Mouse (Mus musculus) CD4-positive, CD25-positive, alpha-beta regulatory T cell, adult 4 months (primary cell): ENCODE measurements around the gene Gm8693. TPM values are rescaled to one million over a fixed set of nuclear protein-coding genes. Genes with fewer than 3 reads are reported as not detected.
"Not testable (repeated sequence)": the region's sequence is repeated elsewhere in the genome, so short reads cannot be mapped to it uniquely, and the experiment has no call there.

Source experiments
- ATAC-seq: one replicate; pipeline ENCODE4 v1.8.0; 2017
- polyA plus RNA-seq, 2 experiments: library from polyadenylated mRNA; unstranded; fragments of 100-300 nt; shearing (Covaris generic); gene quantifications; one replicate each; pipeline ENCODE4 v1.2.1; 2017

Gm8693 gene
- polyA plus RNA-seq: not detected

GRCm38 (mm10) chr7:22692217-22692616 lies at the start of gene Gm8693:
Gm8693 (minus strand) TSS chr7:22692317.
- not testable (repeated sequence) for ATAC-seq

GRCm38 (mm10) chr7:22719610-22720009 lies 27.5 kb upstream of the Gm8693 start, which contains the start of gene Gm4567:
Gm4567 (minus strand) TSS chr7:22719710.
- not testable (repeated sequence) for ATAC-seq

GRCm38 (mm10) chr7:22657718-22658117 lies 34.4 kb downstream of the Gm8693 start, which contains the start of gene Vmn1r155:
Vmn1r155 (plus strand) TSS chr7:22658018.
- not testable (repeated sequence) for ATAC-seq

Other genes with a start within 250 kb of the Gm8693 start
- not detected for gene Gm10665, start 228.2 kb downstream of the Gm8693 start, polyA plus RNA-seq
- gene Vmn1r151, start 192.6 kb downstream of the Gm8693 start, polyA plus RNA-seq: not detected
- gene Vmn1r152, start 169.3 kb downstream of the Gm8693 start, polyA plus RNA-seq: not detected
- gene Gm8677, start 157.4 kb downstream of the Gm8693 start, polyA plus RNA-seq: not detected
- gene Gm4201, start 127.0 kb downstream of the Gm8693 start, polyA plus RNA-seq: not detected
- not detected for gene Gm4565, start 104.2 kb downstream of the Gm8693 start, polyA plus RNA-seq
- gene Vmn1r155, start 34.3 kb downstream of the Gm8693 start, polyA plus RNA-seq: not detected
- not detected for gene Gm4567, start 27.4 kb upstream of the Gm8693 start, polyA plus RNA-seq
- gene Vmn1r157, start 69.4 kb upstream of the Gm8693 start, polyA plus RNA-seq: not detected
- gene Vmn1r158, start 98.5 kb upstream of the Gm8693 start, polyA plus RNA-seq: not detected
- not detected for gene Vmn1r159, start 151.3 kb upstream of the Gm8693 start, polyA plus RNA-seq
- not detected for gene Vmn1r160, start 178.9 kb upstream of the Gm8693 start, polyA plus RNA-seq